Mouse (Mus musculus) heart, embryonic 14.5 days (tissue): ENCODE measurements around the gene Ubl7. TPM values are rescaled to one million over a fixed set of nuclear protein-coding genes. Genes with fewer than 3 reads are reported as not detected.
A peak's percentile ranks its signal among the peaks of the same experiment; 100 is the strongest.

ENCODE experiments used
- ATAC-seq: fragments of 200-750 bp; cut with Nextera tagmentation; 2 replicates; pipeline ENCODE4 v1.8.0; 2017; ENCODE audit warnings: low read depth, moderate TSS enrichment; ENCODE audit not compliant: insufficient number of reproducible peaks, insufficient read depth, low FRiP score
- H3K27ac ChIP-seq, 2 experiments: fragments of 200-500 bp in 1 of 2; fragments of 300-500 bp in 1 of 2; sonication (generic) in 1 of 2; replicated peaks in 1 of 2; 2 replicates each; pipeline ENCODE4 v1.5.1; 2012 to 2014; ENCODE audit warnings: low read depth in 2 of 2, low read length in 2 of 2, control low read depth in 1 of 2, mild to moderate bottlenecking in 1 of 2, mixed read lengths in 1 of 2; ENCODE audit not compliant: control insufficient read depth in 1 of 2, insufficient read depth in 1 of 2
- H3K27me3 ChIP-seq: fragments of 300-500 bp; sonication (generic); 2 replicates; pipeline ENCODE4 v1.6.1; 2014; ENCODE audit warnings: mild to moderate bottlenecking, low read length, control low read depth; ENCODE audit not compliant: control insufficient read depth, insufficient read depth
- H3K36me3 ChIP-seq: fragments of 300-500 bp; sonication (generic); 2 replicates; pipeline ENCODE4 v1.6.1; 2014; ENCODE audit warnings: mild to moderate bottlenecking, control low read depth, low read length, mixed read lengths; ENCODE audit not compliant: control insufficient read depth, insufficient read depth
- H3K4me1 ChIP-seq, 2 experiments: fragments of 200-500 bp in 1 of 2; fragments of 300-500 bp in 1 of 2; sonication (generic) in 1 of 2; 2 replicates each; pipeline ENCODE4 v1.6.1; 2012 to 2014; ENCODE audit warnings: low read length in 2 of 2, control low read depth in 1 of 2, mixed read lengths in 1 of 2; ENCODE audit not compliant: control insufficient read depth in 2 of 2, insufficient read depth in 2 of 2
- H3K4me2 ChIP-seq: fragments of 300-500 bp; sonication (generic); 2 replicates; pipeline ENCODE4 v1.6.1; 2014; ENCODE audit warnings: mild to moderate bottlenecking, low read length
- H3K4me3 ChIP-seq, 2 experiments: fragments of 200-500 bp in 1 of 2; fragments of 300-500 bp in 1 of 2; sonication (generic) in 1 of 2; 2 replicates each; pipeline ENCODE4 v1.5.1; 2012 to 2014; ENCODE audit warnings: low read length in 2 of 2, mild to moderate bottlenecking in 2 of 2, control low read depth in 1 of 2, low read depth in 1 of 2, moderate library complexity in 1 of 2; ENCODE audit not compliant: control insufficient read depth in 1 of 2, insufficient read depth in 1 of 2
- H3K9ac ChIP-seq: fragments of 300-500 bp; sonication (generic); 2 replicates; pipeline ENCODE4 v1.6.1; 2014; ENCODE audit warnings: mild to moderate bottlenecking, low read length
- H3K9me3 ChIP-seq: fragments of 300-500 bp; sonication (generic); 2 replicates; pipeline ENCODE4 v1.6.1; 2016; ENCODE audit warnings: low read length, control low read depth; ENCODE audit not compliant: control insufficient read depth
- WGBS: fragments of 180-500 bp; shearing (Covaris S2); extraction: QIAGEN DNeasy Blood & Tissue Kit; methylation state at CpG from one replicate; pipeline ENCODE4 v1.1.7; 2014; 5-methylcytosine and 5-hydroxymethylcytosine counted together
- polyA plus RNA-seq: library from polyadenylated mRNA; unstranded; fragments of >200 nt; fragmentation: Nextera tagmentation; extraction: Ambion mirVana; gene quantifications from 2 replicates; pipeline ENCODE4 v1.2.1, GENCODE M21; 2014

Ubl7 gene
- polyA plus RNA-seq, 1 experiment from 2014 or later, result 107 TPM

DNA sequence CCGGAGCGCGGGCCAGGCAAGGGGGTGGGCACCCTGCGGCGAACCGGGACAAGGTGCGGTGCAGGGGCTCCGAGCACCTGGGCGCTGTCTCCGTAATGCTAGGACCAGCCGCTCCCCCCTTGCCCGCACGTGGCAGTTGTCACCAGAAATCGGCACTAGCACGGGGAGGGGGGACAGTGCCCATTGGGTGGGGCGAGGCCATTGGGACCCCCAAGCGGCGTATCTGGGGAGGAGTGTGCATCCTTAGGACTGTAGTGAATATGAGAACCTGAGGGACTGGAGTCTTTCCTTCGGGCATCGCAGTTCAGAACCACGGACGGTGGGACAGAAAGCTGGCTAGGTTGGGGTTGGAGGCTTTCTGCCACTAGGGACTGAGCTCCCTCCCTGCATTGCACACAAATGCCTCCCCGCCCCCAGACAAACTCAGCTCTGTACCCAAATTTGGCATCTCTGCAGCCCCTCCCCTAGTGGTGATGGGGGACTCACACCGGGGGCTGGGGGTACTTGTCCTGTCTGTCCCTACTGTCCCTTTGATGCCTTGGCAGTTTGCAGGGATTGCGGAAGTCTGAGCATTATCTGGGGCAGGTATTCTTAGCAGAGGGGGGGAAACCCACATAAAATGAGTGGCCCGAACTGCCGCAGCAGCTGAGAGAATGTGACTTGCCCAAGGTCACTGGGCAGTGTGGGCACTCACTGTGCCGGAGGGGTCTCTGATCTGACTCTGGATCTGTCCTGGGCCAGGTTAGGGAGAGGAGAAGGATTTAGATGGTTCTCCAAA lies 30.3 kb downstream of the Ubl7 start:
- ATAC-seq, result no peak
- Histone ChIP-seq H3K9me3 (no peaks in the 10 kb centered on the region), H3K36me3 (no peaks in the 10 kb centered on the region), H3K4me3 (peak overlapping the region; percentile 67 to 81), H3K4me2 (peak overlapping the region; percentile 100), H3K9ac (peak overlapping the region; percentile 77), H3K27ac (no peak overlapping the region), H3K27me3 (peaks cover 54% of the 10 kb centered on the region), H3K4me1 (peaks cover 0 to 18% of the 10 kb centered on the region in 2 experiments; a peak in 3 of 4 replicates)
- 4% methylated on average over 26 of the region's 28 CpGs for WGBS

- H3K4me3 ChIP-seq, result peak overlapping the region in 1 of 2 experiments; percentile 81; a peak in 1 of 4 replicates
- H3K9me3 ChIP-seq, result no peaks in the 10 kb centered on the region
- H3K27me3 ChIP-seq, result peaks cover 57% of the 10 kb centered on the region
Measured at GRCm38 (mm10) chr9:57942039-57942438, 31.3 kb downstream of the Ubl7 start.

GRCm38 (mm10) chr9:57943067-57943466 lies 32.3 kb downstream of the Ubl7 start:
- ATAC-seq, result no peak
- H3K4me2 ChIP-seq, result no peak overlapping the region
- no peak overlapping the region for H3K4me3 ChIP-seq
- WGBS, result 31% methylated on average over 2 of the region's 2 CpGs
- H3K4me1 ChIP-seq, result peaks cover 0 to 18% of the 10 kb centered on the region in 2 experiments; a peak in 3 of 4 replicates
- no peaks in the 10 kb centered on the region for H3K9me3 ChIP-seq
- no peak overlapping the region for H3K9ac ChIP-seq
- peaks cover 57% of the 10 kb centered on the region for H3K27me3 ChIP-seq
- H3K27ac ChIP-seq, result no peak overlapping the region
- H3K36me3 ChIP-seq, result no peaks in the 10 kb centered on the region

More at GRCm38 (mm10) chr9:57942039-57942438, 31.3 kb downstream of the Ubl7 start:
- Histone ChIP-seq H3K27ac (no peak overlapping the region), H3K36me3 (no peaks in the 10 kb centered on the region), H3K9ac (no peak overlapping the region), H3K4me2 (no peak overlapping the region; the same call in 1 of the 2 replicates), H3K4me1 (peaks cover 0 to 18% of the 10 kb centered on the region in 2 experiments; a peak in 3 of 4 replicates)
- 58% methylated on average over 2 of the region's 2 CpGs for WGBS
- ATAC-seq, result no peak

- Histone ChIP-seq H3K9ac (no peak overlapping the region), H3K9me3 (no peaks in the 10 kb centered on the region), H3K27me3 (peaks cover 43% of the 10 kb centered on the region), H3K36me3 (no peaks in the 10 kb centered on the region), H3K4me2 (no peak overlapping the region), H3K4me3 (no peak overlapping the region), H3K4me1 (peaks cover under 1 to 14% of the 10 kb centered on the region in 2 experiments; a peak in 3 of 4 replicates), H3K27ac (no peak overlapping the region)
- 22% methylated on average over 5 of the region's 5 CpGs for WGBS
- ATAC-seq, result no peak
Measured at GRCm38 (mm10) chr9:57944572-57944971, 33.8 kb downstream of the Ubl7 start.

DNA sequence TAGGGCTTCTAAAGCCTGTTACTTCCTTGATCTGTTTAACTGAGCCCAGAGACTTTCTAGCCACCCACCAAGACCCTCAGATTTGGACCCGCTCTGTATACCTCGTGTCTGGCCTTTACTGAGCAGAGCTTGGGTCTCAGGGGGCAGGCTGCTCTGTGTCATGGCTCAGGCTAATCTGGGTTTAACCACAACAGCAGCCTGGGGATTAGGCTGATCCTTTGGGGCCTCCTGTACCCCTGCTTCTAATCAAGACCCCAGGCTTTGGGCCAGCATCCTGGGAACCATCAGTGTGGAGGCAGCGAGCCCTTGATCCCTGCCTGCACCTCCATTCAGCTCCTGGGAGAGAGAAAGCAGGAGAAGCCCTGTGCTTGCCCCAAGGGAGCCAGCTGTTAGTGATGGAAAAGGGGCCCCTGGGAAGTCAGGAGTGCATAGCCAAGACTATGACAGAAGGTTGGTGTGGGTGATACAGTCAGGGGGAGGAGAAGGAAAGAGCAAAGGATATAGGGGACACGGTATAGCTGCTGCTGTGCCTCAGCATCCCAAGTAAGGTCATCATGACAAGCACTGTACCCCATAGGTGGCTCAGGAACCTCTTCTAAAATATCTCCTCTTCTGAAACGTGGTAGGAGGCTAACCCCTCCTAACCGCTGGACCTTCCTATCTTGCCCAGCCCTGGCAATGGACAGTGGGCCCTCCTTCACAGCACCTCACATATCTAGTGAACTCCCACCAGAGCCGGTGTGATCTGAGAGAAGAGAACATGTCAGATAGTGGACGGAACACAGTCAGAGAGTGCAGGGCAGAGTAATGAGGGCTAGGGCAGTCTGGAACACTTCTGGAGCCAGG lies 35.2 kb downstream of the Ubl7 start:
- H3K36me3 ChIP-seq, result no peaks in the 10 kb centered on the region
- H3K9me3 ChIP-seq, result no peaks in the 10 kb centered on the region
- peaks cover 10 to 11% of the 10 kb centered on the region in 2 experiments; a peak in 3 of 4 replicates for H3K4me1 ChIP-seq
- no peak overlapping the region for H3K4me3 ChIP-seq
- no peak for ATAC-seq
- peaks cover 35% of the 10 kb centered on the region for H3K27me3 ChIP-seq
- no peak overlapping the region for H3K27ac ChIP-seq
- WGBS, result 57% methylated on average over 8 of the region's 8 CpGs
- H3K4me2 ChIP-seq, result no peak overlapping the region
- H3K9ac ChIP-seq, result no peak overlapping the region

DNA sequence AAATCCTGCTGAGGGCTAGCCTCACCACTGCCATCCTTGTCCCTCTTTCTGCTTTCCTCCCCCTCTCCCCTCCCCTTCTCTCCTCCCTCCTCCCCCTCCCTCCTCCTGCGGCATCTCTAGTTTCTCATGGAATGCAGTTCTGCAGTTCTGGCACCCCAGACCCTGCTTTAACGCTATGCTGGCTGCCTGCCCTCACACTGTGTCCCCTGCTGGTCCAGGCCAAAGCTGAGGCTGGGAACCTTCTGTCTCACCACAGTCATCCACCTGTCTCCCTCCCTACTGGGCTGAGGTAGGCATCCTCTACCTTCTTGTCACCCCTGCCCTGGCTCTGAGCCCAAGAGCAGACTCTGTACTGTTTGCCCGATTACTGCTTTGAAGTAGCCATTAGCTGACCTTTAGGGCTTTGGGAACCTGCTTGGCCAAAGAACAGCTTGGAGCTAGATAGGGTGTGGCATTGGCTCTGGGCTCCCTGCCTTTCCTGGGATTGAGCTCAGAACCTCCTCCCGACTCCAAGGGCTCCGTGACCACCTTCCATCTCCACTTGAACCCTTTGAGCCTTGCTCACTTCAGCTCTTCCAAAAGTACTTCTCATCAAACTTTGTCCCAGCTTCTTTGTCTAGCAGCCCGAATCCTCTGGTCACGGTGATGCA lies 36.7 kb downstream of the Ubl7 start:
- no peak for ATAC-seq
- Histone ChIP-seq H3K4me1 (peaks cover 8 to 12% of the 10 kb centered on the region in 2 experiments; a peak in 3 of 4 replicates), H3K4me2 (no peak overlapping the region), H3K4me3 (no peak overlapping the region), H3K27me3 (peaks cover 20% of the 10 kb centered on the region), H3K9me3 (no peaks in the 10 kb centered on the region), H3K27ac (no peak overlapping the region), H3K36me3 (no peaks in the 10 kb centered on the region), H3K9ac (no peak overlapping the region)
- 60% methylated on average over 7 of the region's 7 CpGs for WGBS

DNA sequence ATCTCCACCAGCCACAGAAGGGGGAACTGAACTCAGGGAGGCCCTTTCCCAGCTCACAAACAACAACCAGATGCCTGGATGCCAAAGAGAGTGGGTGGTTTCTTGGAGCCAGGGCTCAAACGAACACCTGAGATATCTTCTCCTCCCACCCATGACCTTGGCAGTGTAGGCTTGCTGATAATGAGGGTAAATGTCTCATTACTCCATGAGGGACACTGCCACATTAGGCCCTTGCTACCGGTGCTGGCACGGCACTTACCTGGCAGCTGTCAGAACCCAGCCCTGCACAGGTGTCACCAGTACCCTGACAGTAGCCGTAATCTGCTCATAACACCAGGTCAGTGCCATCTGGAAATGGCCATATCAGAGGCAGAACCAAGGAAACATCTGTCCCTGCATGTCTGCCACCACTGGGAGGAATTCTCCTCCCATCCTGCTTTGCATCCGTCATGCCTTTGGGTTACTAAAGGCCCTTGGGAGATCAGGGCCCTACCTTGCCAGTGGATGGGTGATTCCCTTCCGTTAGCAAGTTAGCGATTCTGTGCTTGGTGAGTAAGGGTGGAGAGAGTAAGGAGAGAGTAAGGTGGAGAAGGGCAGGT lies 37.7 kb downstream of the Ubl7 start:
- 78% methylated on average over 7 of the region's 7 CpGs for WGBS
- Histone ChIP-seq H3K9ac (no peak overlapping the region), H3K4me3 (no peak overlapping the region), H3K9me3 (no peaks in the 10 kb centered on the region), H3K4me1 (peaks cover 8 to 12% of the 10 kb centered on the region in 2 experiments; a peak in 3 of 4 replicates), H3K4me2 (no peak overlapping the region), H3K36me3 (no peaks in the 10 kb centered on the region), H3K27ac (no peak overlapping the region), H3K27me3 (peaks cover 11% of the 10 kb centered on the region; the same call in 1 of the 2 replicates)
- no peak for ATAC-seq
